Mouse (Mus musculus): Measurements from ENCODE around the gene Ahctf1. TPM values are rescaled to one million over a fixed set of nuclear protein-coding genes. Genes with fewer than 3 reads are reported as not detected.

Ahctf1 gene
- total RNA-seq, 2 experiments from 2014 or later: 38.4 to 53.8 TPM

GRCm38 (mm10) chr1:179805751-179806150, 2.3 kb upstream of the Ahctf1 start:
- no peak for ATAC-seq (replicated peaks; ENCODE audit: poor library complexity, severe bottlenecking)

DNA sequence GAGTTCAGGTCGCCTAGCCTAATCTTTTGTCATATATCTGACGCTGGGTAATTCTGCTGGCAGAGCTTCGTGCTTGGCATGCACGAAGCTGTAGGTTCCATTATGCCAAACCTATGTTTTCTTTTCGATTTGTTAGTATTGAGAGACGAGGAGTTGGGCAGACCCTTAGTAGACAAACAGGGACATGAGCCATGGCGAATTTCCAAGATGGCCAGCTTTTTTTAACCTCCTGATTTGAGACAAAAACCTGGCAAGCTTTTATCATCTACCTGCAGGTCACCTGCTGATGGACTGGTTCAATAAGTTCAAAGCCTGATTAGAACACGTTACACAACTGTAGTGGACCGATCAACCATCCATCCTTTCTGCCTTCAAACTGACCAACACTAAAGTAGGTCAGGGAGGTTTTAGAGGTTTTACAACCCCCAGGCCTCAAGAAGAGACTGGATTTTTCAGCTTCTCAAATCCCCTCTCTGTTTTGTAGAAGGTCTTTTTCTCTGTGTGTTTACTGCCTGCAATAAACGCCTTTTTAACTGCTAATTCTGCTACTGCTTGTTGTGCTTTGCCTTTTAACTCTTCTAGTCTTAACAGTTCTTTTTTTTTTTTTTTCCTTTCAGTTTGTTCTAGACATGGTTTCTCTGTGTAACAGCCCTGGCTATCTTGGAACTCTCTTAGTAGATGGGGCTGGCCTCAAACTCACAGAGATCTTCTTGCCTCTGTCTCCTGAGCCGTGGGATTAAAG, 831 bp upstream of the Ahctf1 start:
- 0 out of 2 replicates have a peak, but pooled peaks have one; percentile 1 for ATAC-seq (replicated peaks; ENCODE audit: poor library complexity, severe bottlenecking)

DNA sequence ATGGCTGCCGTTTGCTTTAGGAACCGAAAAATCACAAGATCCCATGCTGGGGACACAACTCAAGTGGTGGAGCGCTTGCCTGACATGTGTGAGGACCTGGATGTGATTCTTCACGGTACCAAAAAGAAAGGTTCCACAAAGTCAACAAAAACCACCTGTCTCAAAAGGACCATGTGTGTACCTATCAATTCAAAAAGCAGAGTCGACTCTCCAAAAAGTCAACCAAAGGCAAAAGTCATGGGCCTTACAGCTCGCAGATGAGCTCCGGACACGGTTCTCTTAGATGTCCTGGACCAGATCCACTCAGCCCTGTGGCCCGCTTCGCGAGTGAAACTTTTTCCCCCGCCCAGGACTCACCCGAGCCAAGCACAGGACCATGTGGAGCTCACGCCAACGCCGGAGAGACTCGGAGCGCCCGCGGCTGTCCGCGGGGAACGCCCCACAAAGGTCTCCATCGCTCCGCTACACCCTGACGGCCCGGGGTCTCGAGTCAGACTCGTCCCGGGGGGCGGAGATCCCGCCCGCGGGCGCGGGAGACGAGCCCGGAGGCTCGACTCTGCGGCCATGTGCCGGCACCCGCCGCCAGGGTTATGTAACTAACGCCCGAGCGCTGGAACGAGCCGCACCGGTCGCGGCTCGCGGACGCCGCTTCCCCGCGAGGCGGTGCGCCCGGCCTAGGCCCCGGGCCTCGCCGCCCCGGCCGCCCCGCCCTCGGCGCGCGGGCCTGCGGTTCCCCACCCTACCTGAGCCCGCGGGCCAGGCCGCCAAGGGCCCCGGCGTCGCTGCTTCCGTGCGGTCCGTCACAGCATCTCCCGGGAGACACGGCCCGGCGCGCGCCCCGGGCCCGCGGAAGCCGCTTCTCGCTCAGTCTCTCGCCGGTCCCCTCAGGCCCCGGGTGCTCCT, 619 bp downstream of the Ahctf1 start, which contains the start of gene Gm10518:
Gene Gm10518, plus strand, starts transcription at position 767 of the 903 bp plus-strand sequence.
- ATAC-seq (replicated peaks; ENCODE audit: poor library complexity, severe bottlenecking): peak; percentile 48

DNA sequence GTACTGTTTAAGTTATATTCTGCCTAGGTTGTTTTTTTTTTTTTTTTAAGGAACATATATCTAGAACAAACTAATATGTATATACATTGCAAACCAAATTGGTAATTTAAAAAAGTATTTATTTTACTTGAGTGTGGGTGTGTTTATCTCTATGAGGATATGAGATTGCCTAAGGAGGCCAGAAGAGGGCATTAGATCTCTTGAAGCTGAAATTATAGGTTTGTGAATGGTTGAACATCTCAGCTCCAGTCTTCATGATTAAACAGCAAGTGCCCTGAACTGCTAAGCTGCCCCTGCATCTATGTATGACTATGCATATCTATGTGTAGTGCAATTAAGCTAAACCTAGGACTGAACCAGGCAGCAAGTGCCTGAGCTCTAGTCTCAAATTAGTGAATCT, 4.7 kb downstream of the Ahctf1 start:
- no peak for ATAC-seq (replicated peaks; ENCODE audit: poor library complexity, severe bottlenecking)

GRCm38 (mm10) chr1:179787281-179787680, 16.2 kb downstream of the Ahctf1 start:
- ATAC-seq (replicated peaks; ENCODE audit: poor library complexity, severe bottlenecking): peak; percentile 81

- no peak for ATAC-seq (replicated peaks; ENCODE audit: poor library complexity, severe bottlenecking)
These were observed 18.0 kb downstream of the Ahctf1 start for GRCm38 (mm10) chr1:179785502-179785901.

DNA sequence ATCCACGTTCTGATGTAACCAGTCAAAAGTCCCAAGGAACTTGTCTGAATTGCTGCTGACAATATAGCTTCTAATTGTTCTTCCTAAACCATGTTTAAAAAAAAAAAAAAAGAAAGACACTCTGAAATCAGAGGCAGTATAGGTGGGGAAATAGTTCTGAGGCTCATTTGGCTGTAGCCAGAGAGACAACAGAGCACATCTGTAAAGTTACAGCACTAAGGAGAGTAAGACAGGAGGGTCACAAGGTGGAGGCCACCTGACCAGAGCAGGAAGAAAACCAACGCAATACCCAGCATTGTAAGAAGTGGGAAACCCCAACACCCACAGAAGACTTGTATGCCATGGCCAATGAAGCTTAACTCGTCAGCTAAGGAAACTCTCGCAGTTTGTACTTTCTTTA, 19.4 kb downstream of the Ahctf1 start:
- ATAC-seq (replicated peaks; ENCODE audit: poor library complexity, severe bottlenecking): no peak

DNA sequence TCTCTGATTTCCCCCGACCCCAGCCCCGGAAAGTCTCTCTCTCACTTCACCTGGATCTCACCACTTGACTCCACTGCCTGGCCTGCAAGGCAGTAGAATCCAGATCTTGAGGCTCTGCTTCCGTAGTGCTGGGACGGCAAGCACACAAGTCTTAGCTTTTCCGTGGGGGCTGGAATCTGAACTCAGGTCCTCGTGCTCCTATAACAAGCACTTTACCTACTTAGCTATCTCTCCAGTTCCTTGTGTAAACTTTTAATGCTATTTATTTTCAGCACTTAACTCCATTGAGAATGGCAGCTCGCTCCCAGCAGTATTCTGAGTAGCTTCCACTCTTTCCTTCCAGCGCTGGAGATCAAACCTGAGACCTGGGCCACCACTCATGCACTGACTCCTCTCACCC, 26.6 kb downstream of the Ahctf1 start:
- ATAC-seq (replicated peaks; ENCODE audit: poor library complexity, severe bottlenecking): no peak

DNA sequence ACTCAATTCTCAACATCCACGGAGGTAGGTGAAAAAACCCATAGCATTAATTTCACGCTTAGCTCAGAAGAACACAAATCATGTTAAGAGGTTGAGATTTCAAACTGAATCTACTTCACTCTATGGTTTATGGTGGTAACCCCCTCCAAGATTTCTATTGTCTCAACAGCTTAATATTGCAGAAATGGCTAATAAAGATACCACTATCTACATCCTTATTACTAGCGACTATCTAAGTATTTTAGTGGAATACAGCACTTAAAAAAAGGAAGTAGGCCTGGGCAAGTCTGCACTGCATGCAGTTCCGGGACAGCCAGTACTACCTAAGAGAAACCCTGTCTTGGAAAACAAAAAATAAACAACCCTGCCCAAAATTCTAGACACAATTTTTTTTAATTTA, 42.9 kb downstream of the Ahctf1 start:
- no peak; the same call in 1 of the 2 replicates for ATAC-seq (replicated peaks; ENCODE audit: poor library complexity, severe bottlenecking)

DNA sequence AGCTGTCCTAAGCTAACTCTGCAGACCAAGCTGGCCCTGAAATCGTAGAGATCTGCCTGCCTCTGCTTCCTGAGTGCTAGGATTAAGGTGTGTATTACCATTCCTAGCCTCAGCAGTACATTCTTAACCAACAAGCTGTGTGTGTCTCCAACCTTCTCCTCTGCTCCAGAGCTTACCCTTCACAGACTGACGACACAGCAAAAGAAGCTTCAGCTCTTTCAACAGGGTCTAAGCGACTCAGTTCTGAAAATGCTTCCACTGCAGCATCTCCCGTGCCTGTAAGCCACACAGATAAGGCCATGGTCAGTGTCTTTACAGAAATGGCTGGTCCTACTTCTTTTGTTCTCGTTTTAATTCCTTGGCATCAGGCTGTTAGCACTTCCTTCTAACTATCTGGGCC, 43.4 kb downstream of the Ahctf1 start:
- ATAC-seq (replicated peaks; ENCODE audit: poor library complexity, severe bottlenecking): peak; percentile 33; the same call in 1 of the 2 replicates

DNA sequence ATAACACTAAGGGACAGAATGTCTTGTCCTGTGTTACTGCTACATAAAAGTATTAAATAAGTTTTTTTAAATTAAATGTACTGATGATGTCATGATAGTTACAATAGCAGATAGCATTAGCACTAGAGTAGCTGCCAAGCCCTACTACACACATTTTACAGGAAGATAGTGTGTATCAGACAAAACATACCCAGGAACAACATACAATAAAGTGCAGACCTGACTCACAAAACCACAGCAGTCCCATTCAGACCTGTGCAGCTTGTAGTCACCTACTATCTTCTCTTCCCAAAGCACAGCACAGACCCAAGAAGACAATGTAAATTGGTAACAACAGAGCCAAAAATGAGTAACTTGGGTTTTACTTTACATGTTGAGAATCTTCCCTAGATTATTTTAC, 47.0 kb downstream of the Ahctf1 start:
- no peak for ATAC-seq (replicated peaks; ENCODE audit: poor library complexity, severe bottlenecking)

DNA sequence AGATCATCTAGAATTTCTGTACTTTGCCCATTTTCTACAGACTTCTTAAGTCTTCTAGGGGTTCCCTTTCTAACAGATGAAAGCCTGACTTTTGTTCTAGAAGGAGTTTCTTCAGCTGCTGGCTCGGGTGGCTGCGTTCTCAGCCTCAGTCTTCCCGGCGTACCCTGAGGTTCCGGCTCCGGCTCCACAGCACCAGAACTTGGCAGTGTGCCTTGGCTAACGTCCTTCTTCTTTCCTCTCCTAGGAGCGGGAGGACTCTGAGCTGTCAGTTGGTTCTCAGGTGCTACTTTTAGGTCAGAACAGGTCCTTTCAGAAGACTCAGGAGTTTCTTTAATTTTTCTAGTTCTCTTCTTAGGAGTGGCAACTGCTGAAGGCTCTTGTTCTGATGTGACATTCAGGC, 50.5 kb downstream of the Ahctf1 start:
- ATAC-seq (replicated peaks; ENCODE audit: poor library complexity, severe bottlenecking): no peak

DNA sequence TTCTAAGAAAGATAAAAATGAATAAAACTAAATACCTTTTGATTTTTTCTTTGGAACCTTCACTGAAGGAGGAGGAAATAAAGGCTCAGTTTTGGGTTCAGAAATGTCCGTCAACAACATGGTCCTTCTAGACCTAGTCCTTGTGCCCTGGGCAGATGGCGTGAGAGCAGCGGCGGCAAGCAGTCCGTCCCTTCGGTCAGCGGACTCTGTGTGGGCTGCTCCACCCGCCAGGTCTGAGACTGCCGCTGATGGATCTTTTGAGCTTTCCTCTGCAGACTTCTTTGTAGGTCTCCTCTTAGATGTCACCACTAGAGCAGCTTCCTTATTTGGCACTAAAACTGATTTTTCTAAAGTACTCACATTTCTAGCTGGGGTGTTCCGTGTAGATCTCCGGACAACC, 51.2 kb downstream of the Ahctf1 start:
- no peak for ATAC-seq (replicated peaks; ENCODE audit: poor library complexity, severe bottlenecking)

- no peak for ATAC-seq (replicated peaks; ENCODE audit: poor library complexity, severe bottlenecking)
These were observed 58.3 kb downstream of the Ahctf1 start, which contains the start of gene Kif28 for GRCm38 (mm10) chr1:179745171-179745570. Gene Kif28, minus strand, starts transcription at chr1:179745271.

DNA sequence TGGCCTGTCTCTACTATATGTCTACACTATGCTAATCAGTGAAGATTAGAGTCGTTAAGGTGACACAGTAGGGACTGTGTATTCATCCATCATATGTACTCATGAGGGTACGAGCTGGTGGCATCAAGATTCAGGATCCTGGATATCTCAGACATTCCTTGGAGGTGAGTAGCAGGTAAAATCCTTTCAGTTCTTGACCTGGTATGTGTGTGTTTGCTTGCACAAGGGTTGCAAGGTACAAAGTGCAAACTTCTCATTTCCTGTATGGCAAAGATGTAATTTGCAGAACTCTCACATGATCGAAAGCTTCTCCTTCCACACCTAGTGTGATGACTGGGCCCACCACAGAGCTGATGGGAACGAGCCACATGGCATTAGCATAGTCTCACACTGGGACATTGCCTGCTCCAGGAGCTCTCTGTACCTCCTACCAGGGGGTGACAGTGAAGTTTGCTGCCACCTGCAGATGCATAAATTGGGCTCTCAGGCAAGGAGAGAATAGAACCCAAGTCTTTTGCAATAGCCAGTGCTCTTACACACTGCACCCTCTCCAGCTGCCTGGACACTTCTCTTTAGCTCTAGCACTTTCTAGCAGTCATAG, 59.8 kb downstream of the Ahctf1 start:
- ATAC-seq (replicated peaks; ENCODE audit: poor library complexity, severe bottlenecking): no peak

DNA sequence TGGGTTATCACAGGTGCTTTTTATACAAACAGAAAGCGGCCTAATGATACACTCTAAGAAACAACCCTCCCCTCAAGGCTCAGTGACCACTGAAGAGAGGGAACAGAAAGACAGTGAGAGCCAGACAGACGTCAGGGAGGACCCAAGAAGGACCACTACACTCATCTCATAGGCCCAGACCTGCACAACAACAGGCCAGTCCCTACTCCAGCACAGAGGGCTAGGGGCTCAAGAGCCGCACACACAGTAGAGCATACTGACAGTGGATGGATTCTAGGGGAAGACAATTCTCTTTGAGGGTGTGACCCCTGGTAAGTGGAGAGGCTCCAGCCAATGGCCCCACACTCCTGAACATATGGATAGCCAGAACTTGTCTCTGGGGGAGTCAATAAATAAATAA, 67.0 kb downstream of the Ahctf1 start:
- ATAC-seq (replicated peaks; ENCODE audit: poor library complexity, severe bottlenecking): no peak

DNA sequence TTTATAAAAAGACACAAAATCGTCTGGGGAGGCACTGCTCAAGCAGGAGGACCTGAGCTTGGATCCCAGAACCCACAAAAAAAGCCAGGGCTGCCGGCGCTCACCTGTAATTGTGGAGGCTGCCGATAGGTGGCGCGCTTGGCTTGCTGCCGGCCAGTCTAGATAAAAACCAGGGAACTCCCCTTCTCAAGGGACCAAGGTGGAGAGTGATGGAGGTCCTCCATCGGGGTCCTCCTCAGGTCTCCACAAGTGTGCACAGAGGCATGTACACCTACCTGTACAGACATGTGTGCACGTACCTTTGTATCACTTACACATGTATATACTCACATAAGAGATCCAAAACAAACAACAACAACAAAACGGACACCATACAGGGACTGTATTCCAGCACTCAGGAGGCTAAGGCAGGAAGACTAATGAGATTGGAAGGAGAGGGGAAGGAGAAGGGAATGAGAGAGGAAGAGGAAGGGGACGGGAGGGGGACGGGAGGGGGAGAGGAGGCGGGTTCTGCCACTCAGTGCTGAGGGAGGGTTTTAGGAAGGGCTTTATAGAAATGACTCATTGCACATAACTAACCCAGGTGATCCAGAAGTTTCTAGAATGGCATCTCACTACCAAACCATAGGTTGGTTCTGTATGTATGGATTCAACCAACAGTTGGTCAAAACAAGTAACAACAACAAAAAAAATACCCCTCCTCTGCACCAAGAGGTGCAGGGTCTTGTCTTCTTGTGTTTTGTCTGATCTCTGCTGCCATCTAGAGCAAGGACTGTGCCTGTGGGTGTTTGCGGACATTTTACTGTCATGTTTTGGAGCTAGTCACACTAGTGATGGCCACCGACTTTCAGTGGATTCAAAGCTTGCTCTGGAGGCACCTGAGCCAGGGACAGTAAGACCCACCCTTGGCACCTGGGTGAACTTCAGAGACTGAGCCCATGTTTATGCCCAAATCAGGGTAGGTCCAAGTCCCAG, 68.7 kb downstream of the Ahctf1 start:
- ATAC-seq (replicated peaks; ENCODE audit: poor library complexity, severe bottlenecking): peak; percentile 85

- ATAC-seq (replicated peaks; ENCODE audit: poor library complexity, severe bottlenecking): no peak
These were observed 72.1 kb downstream of the Ahctf1 start for GRCm38 (mm10) chr1:179731391-179731790.

DNA sequence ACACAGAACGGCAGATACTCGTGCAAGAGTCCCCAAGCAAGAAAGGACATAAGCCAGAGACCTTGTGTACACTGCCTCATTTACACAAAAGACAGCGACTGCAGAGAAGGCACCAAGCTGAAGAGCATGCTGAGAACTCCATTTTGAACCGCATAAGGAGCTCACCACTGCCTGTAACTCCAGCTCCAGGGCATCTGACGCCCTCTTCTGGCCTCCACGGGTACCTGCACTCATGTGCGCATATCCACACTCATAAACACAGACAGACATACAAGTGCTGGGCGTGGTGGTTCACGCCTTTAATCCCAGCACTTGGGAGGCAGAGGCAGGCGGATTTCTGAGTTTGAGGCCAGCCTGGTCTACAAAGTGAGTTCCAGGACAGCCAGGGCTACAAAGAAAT, 74.8 kb downstream of the Ahctf1 start:
- no peak for ATAC-seq (replicated peaks; ENCODE audit: poor library complexity, severe bottlenecking)

Measured in granulocyte monocyte progenitor cell, adult 5-6 weeks (primary cell).